Mouse (Mus musculus) kidney, embryonic 16.5 days (tissue): Measurements from ENCODE around the gene Gm10382. TPM values are rescaled to one million over a fixed set of nuclear protein-coding genes. Genes with fewer than 3 reads are reported as not detected.

ENCODE experiments used
- ATAC-seq: fragments of 200-750 bp; cut with Nextera tagmentation; 2 replicates; pipeline ENCODE4 v1.8.0; 2017; ENCODE audit warnings: moderate TSS enrichment; ENCODE audit not compliant: low FRiP score, low TSS enrichment
- H3K27ac ChIP-seq: fragments of 300-500 bp; sonication (generic); 2 replicates; pipeline ENCODE4 v1.5.1; 2014; ENCODE audit warnings: low read length
- H3K27me3 ChIP-seq: fragments of 300-500 bp; sonication (generic); 2 replicates; pipeline ENCODE4 v1.6.1; 2014; ENCODE audit warnings: low read length, control low read depth, mixed read lengths; ENCODE audit not compliant: insufficient read depth
- H3K36me3 ChIP-seq: fragments of 300-500 bp; sonication (generic); 2 replicates; pipeline ENCODE4 v1.6.1; 2014; ENCODE audit warnings: low read length, control low read depth, mixed read lengths; ENCODE audit not compliant: insufficient read depth
- H3K4me1 ChIP-seq: fragments of 300-500 bp; sonication (generic); 2 replicates; pipeline ENCODE4 v1.6.1; 2014; ENCODE audit warnings: low read length, control low read depth, mixed read lengths; ENCODE audit not compliant: insufficient read depth
- H3K4me2 ChIP-seq: fragments of 300-500 bp; sonication (generic); replicated peaks from 2 replicates; pipeline ENCODE4 v1.6.1; 2014; ENCODE audit warnings: low read depth, low read length
- H3K4me3 ChIP-seq: fragments of 300-500 bp; sonication (generic); 2 replicates; pipeline ENCODE4 v1.5.1; 2014; ENCODE audit warnings: mild to moderate bottlenecking, low read length
- H3K9ac ChIP-seq: fragments of 300-500 bp; sonication (generic); replicated peaks from 2 replicates; pipeline ENCODE4 v1.6.1; 2014; ENCODE audit warnings: low read length
- H3K9me3 ChIP-seq: fragments of 300-500 bp; sonication (generic); 2 replicates; pipeline ENCODE4 v1.6.1; 2016; ENCODE audit warnings: low read length, control low read depth
- WGBS: fragments of 180-500 bp; shearing (Covaris S2); extraction: QIAGEN DNeasy Blood & Tissue Kit; methylation state at CpG from one replicate; pipeline ENCODE4 v1.1.7; 2014; 5-methylcytosine and 5-hydroxymethylcytosine counted together
- polyA plus RNA-seq: library from polyadenylated mRNA; unstranded; fragments of >200 nt; fragmentation: Nextera tagmentation; extraction: Ambion mirVana; gene quantifications from 2 replicates; pipeline ENCODE4 v1.2.1, GENCODE M21; 2015

Gene Gm10382
- 0.34 and 0.51 TPM in 2 replicates for polyA plus RNA-seq

DNA sequence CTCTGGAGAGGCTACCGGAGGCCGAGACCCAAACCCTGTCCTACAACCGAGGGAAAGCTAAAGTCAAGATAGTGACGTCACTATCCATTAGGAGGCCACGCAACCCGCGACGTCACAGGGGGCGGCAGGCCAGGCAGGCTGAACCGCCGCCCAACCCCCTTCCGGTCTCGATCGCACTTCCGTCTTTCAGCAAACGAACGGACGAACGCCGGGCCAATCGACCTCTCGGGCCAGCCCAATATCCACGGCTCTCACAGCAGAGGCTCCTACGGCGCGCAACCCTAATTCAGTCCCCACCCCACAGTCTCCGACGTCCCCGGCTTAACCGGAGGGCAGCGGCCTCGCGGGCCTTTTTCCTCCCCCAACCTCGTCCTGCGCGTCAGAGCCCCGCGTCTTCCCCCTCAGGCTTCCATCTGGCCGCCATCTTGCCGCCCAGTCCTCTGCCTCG is at the start of gene Gm10382:
TSS of gene Gm10382 (plus strand) at position 192 of the 448 bp plus-strand sequence.
- Histone ChIP-seq H3K27me3 (no peaks in the 10 kb centered on the region), H3K4me3 (peak within 1 kb of the TSS; percentile 97), H3K27ac (peak within 1 kb of the TSS; percentile 98), H3K4me1 (peaks cover 36% of the 10 kb centered on the region), H3K4me2 (peak within 1 kb of the TSS; percentile 99), H3K9me3 (no peaks in the 10 kb centered on the region), H3K36me3 (peaks cover 25% of the 10 kb centered on the region), H3K9ac (peak within 1 kb of the TSS; percentile 99)
- WGBS: under 1% methylated on average over 41 of the region's 41 CpGs
- peak; percentile 3; the same call in 1 of the 2 replicates for ATAC-seq

GRCm38 (mm10) chr5:125339851-125340531 is 49.1 kb upstream of the Gm10382 start:
- WGBS: 2% methylated on average over 25 of the region's 25 CpGs
- peak overlapping the region; percentile 65 for H3K27ac ChIP-seq
- peak; percentile 10 for ATAC-seq

GRCm38 (mm10) chr5:125340547-125341262 is 48.4 kb upstream of the Gm10382 start, which contains the start of gene Scarb1:
Gene Scarb1 (minus strand): TSS chr5:125341094.
- H3K4me2 ChIP-seq: peak within 1 kb of the TSS; percentile 95
- H3K4me3 ChIP-seq: peak within 1 kb of the TSS; percentile 67
- H3K27ac ChIP-seq: peak within 1 kb of the TSS; percentile 65
- no peaks in the 10 kb centered on the region for H3K9me3 ChIP-seq
- H3K9ac ChIP-seq: peak within 1 kb of the TSS; percentile 80
- ATAC-seq: peak; percentile 80
- H3K27me3 ChIP-seq: no peaks in the 10 kb centered on the region
- under 1% methylated on average over 42 of the region's 42 CpGs for WGBS
- no peaks in the 10 kb centered on the region for H3K36me3 ChIP-seq
- H3K4me1 ChIP-seq: peaks cover 29% of the 10 kb centered on the region

More at GRCm38 (mm10) chr5:125339851-125340531, 49.1 kb upstream of the Gm10382 start:
- Histone ChIP-seq H3K4me3 (peak overlapping the region; percentile 67), H3K9me3 (no peaks in the 10 kb centered on the region), H3K27me3 (no peaks in the 10 kb centered on the region), H3K4me2 (peak overlapping the region; percentile 95), H3K9ac (peak overlapping the region; percentile 80), H3K36me3 (no peaks in the 10 kb centered on the region), H3K4me1 (peaks cover 29% of the 10 kb centered on the region)

- Histone ChIP-seq H3K27ac (no peak overlapping the region), H3K36me3 (no peaks in the 10 kb centered on the region), H3K4me1 (peaks cover 28% of the 10 kb centered on the region), H3K27me3 (no peaks in the 10 kb centered on the region), H3K4me3 (peak overlapping the region; percentile 67), H3K9ac (peak overlapping the region; percentile 80; the same call in 1 of the 2 replicates), H3K9me3 (no peaks in the 10 kb centered on the region), H3K4me2 (peak overlapping the region; percentile 95)
- 0 out of 2 replicates have a peak, but pooled peaks have one; percentile 6 for ATAC-seq
- WGBS: 51% methylated on average over 14 of the region's 14 CpGs
Observed at GRCm38 (mm10) chr5:125341459-125342090, 47.5 kb upstream of the Gm10382 start.

GRCm38 (mm10) chr5:125344296-125344695 is 44.8 kb upstream of the Gm10382 start:
- Histone ChIP-seq H3K27ac (no peak overlapping the region), H3K4me2 (no peak overlapping the region), H3K36me3 (no peaks in the 10 kb centered on the region), H3K9me3 (no peaks in the 10 kb centered on the region), H3K9ac (no peak overlapping the region), H3K4me1 (peaks cover 14% of the 10 kb centered on the region), H3K27me3 (no peaks in the 10 kb centered on the region), H3K4me3 (no peak overlapping the region)
- WGBS: 91% methylated on average over 6 of the region's 6 CpGs
- no peak for ATAC-seq

GRCm38 (mm10) chr5:125348067-125348466 is 41.1 kb upstream of the Gm10382 start:
- Histone ChIP-seq H3K9ac (no peak overlapping the region), H3K36me3 (no peaks in the 10 kb centered on the region), H3K9me3 (peaks cover 3% of the 10 kb centered on the region), H3K4me3 (no peak overlapping the region), H3K27ac (no peak overlapping the region), H3K27me3 (no peaks in the 10 kb centered on the region), H3K4me2 (no peak overlapping the region), H3K4me1 (no peaks in the 10 kb centered on the region)
- ATAC-seq: no peak
- WGBS: 72% methylated on average over 7 of the region's 7 CpGs

DNA sequence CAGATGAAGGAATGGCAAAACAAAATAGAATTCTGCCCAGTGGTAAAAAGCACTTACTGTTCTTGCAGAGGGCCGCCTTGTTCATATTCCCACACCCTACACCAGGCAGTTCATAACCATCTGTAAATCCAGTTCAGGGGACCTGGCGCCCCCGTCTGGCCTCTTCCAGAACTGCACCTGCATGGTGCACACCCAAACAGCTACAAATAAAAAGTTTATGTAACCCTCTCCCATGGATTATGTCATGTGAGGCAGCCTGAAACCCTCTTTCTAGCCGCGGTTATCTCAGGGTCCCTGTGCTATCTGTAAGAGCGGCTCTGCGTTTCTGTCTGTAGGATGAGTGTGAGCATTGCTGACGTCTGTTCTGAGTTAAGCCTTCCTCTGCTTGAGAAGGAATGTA is 40.6 kb upstream of the Gm10382 start:
- Histone ChIP-seq H3K9me3 (peaks cover 3% of the 10 kb centered on the region), H3K4me3 (no peak overlapping the region), H3K4me2 (no peak overlapping the region), H3K27me3 (no peaks in the 10 kb centered on the region), H3K36me3 (no peaks in the 10 kb centered on the region), H3K9ac (no peak overlapping the region), H3K27ac (no peak overlapping the region), H3K4me1 (no peaks in the 10 kb centered on the region)
- ATAC-seq: no peak
- WGBS: 44% methylated on average over 8 of the region's 8 CpGs

DNA sequence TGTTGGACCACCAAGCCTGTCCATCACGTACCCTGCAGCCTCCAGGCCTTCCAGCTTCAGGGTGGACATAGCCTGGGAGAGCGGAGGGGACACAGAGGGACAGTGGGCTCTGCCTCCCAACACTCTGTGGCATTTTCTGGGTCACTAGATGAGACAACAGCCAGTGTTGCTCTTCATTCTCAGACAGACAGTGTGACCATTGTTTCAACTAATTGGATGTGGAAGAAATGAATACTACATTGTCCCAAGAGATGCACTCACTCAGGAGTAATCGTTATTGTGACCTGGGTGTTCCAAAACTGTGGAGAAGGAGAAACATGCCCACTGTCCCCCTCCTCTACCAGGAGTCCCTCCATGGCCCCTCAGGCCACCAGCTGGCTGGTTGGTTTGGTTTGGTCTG is 39.7 kb upstream of the Gm10382 start:
- 82% methylated on average over 3 of the region's 3 CpGs for WGBS
- H3K4me3 ChIP-seq: no peak overlapping the region
- no peak overlapping the region for H3K9ac ChIP-seq
- no peak overlapping the region for H3K4me2 ChIP-seq
- no peaks in the 10 kb centered on the region for H3K27me3 ChIP-seq
- ATAC-seq: no peak
- H3K27ac ChIP-seq: no peak overlapping the region
- no peaks in the 10 kb centered on the region for H3K36me3 ChIP-seq
- H3K4me1 ChIP-seq: no peaks in the 10 kb centered on the region
- peaks cover 3% of the 10 kb centered on the region for H3K9me3 ChIP-seq

DNA sequence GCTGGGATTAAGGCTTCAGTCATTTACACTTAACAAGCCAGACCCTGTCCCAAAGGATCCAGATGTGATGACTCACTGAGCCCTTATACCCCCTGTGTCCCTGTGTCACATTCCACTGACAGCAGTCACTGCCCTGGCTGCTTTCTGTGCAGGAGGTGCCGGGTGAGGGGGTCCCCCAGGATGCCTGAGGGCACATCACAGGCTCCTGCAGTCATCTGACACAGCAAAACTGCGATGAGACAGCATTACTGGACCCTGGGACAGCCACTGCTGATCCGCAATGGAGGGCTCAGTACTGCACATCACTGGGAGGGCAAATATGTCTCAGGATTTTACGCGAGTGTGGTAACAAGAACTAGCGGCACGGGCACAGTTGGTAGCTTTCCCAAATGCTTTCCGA is 38.1 kb upstream of the Gm10382 start:
- no peak for ATAC-seq

More for the DNA sequence above, 38.1 kb upstream of the Gm10382 start:
- Histone ChIP-seq H3K4me3 (no peak overlapping the region), H3K4me2 (no peak overlapping the region), H3K27me3 (no peaks in the 10 kb centered on the region), H3K36me3 (no peaks in the 10 kb centered on the region), H3K27ac (no peak overlapping the region), H3K9me3 (peaks cover 3% of the 10 kb centered on the region), H3K4me1 (no peaks in the 10 kb centered on the region), H3K9ac (no peak overlapping the region)
- WGBS: 75% methylated on average over 8 of the region's 8 CpGs
